Mouse (Mus musculus) neural tube, embryonic 15.5 days (tissue): ENCODE results near the gene Atp5c1. TPM values are rescaled to one million over a fixed set of nuclear protein-coding genes. Genes with fewer than 3 reads are reported as not detected.

Experiments
- ATAC-seq: fragments of 200-750 bp; cut with Nextera tagmentation; 2 replicates; pipeline ENCODE4 v1.8.0; 2017; ENCODE audit warnings: mild to moderate bottlenecking, moderate TSS enrichment, moderate library complexity; ENCODE audit not compliant: low FRiP score
- H3K27ac ChIP-seq: fragments of 300-500 bp; sonication (generic); replicated peaks from 2 replicates; pipeline ENCODE4 v1.5.1; 2015; ENCODE audit warnings: mild to moderate bottlenecking, inconsistent platforms
- H3K27me3 ChIP-seq: fragments of 300-500 bp; sonication (generic); replicated peaks from 2 replicates; pipeline ENCODE4 v1.6.1; 2015; ENCODE audit warnings: inconsistent platforms
- H3K36me3 ChIP-seq: fragments of 300-500 bp; sonication (generic); 2 replicates; pipeline ENCODE4 v1.6.1; 2015; ENCODE audit warnings: inconsistent platforms
- H3K4me1 ChIP-seq: fragments of 300-500 bp; sonication (generic); 2 replicates; pipeline ENCODE4 v1.6.1; 2015; ENCODE audit warnings: inconsistent platforms
- H3K4me2 ChIP-seq: fragments of 300-500 bp; sonication (generic); 2 replicates; pipeline ENCODE4 v1.6.1; 2015; ENCODE audit warnings: inconsistent platforms, mild to moderate bottlenecking, moderate library complexity
- H3K4me3 ChIP-seq: fragments of 300-500 bp; sonication (generic); replicated peaks from 2 replicates; pipeline ENCODE4 v1.5.1; 2015; ENCODE audit warnings: mild to moderate bottlenecking, inconsistent platforms
- H3K9ac ChIP-seq: fragments of 300-500 bp; sonication (generic); replicated peaks from 2 replicates; pipeline ENCODE4 v1.6.1; 2015; ENCODE audit warnings: mild to moderate bottlenecking, inconsistent platforms
- H3K9me3 ChIP-seq: fragments of 300-500 bp; sonication (generic); replicated peaks from 2 replicates; pipeline ENCODE4 v1.6.1; 2016; ENCODE audit warnings: inconsistent platforms
- WGBS: fragments of 180-500 bp; shearing (Covaris S2); methylation state at CpG from one replicate; pipeline ENCODE4 v1.1.7; 2015; ENCODE audit warnings: mixed read lengths; 5-methylcytosine and 5-hydroxymethylcytosine counted together
- polyA plus RNA-seq: library from polyadenylated mRNA; unstranded; fragments of >200 nt; fragmentation: Nextera tagmentation; extraction: Ambion mirVana; gene quantifications from 2 replicates; pipeline ENCODE4 v1.2.1, GENCODE M21; 2015

Gene Atp5c1
- polyA plus RNA-seq, 1 experiment from 2014 or later = 639 TPM

- WGBS = 86% methylated on average over 4 of the region's 4 CpGs
Measured at GRCm38 (mm10) chr2:10008593-10008992, 71.7 kb downstream of the Atp5c1 start.

More at GRCm38 (mm10) chr2:10008593-10008992, 71.7 kb downstream of the Atp5c1 start:
- no peak overlapping the region for H3K4me2 ChIP-seq
- H3K9me3 ChIP-seq = no peaks in the 10 kb centered on the region
- H3K27me3 ChIP-seq = no peaks in the 10 kb centered on the region
- H3K27ac ChIP-seq = no peak overlapping the region
- H3K4me1 ChIP-seq = peaks cover 6% of the 10 kb centered on the region
- ATAC-seq = no peak
- no peak overlapping the region for H3K4me3 ChIP-seq
- H3K9ac ChIP-seq = no peak overlapping the region
- no peaks in the 10 kb centered on the region for H3K36me3 ChIP-seq

Other genes with a start within 250 kb of the Atp5c1 start
- 0.23 TPM in 1 of 2 replicates, not detected in the other for gene 4930412O13Rik, start 199.3 kb downstream of the Atp5c1 start, polyA plus RNA-seq
- gene 9230102O04Rik, start 191.0 kb downstream of the Atp5c1 start, polyA plus RNA-seq = 0.49 TPM in 1 of 2 replicates, not detected in the other
- gene Gata3, start 190.5 kb downstream of the Atp5c1 start, polyA plus RNA-seq = 15.6 and 16.0 TPM in 2 replicates
- 12.0 and 13.1 TPM in 2 replicates for gene Taf3, start 31.9 kb downstream of the Atp5c1 start, polyA plus RNA-seq
- gene Kin, start 83 bp upstream of the Atp5c1 start, polyA plus RNA-seq = 26.9 and 30.7 TPM in 2 replicates
- 1.2 and 2.6 TPM in 2 replicates for gene Itih2, start 50.9 kb upstream of the Atp5c1 start, polyA plus RNA-seq
- 7.0 and 7.5 TPM in 2 replicates for gene Itih5, start 73.1 kb upstream of the Atp5c1 start, polyA plus RNA-seq